Mouse (Mus musculus) left cerebral cortex, adult 8-10 months (tissue): ENCODE measurements at regions not wholly inside any gene's neighbourhood (a gene's known extent, or its start where the extent isn't known, plus 50 kb on each side); places are given as distances from the start of the nearest gene placed in this dataset.

Experiments used
- DNase-seq, 2 experiments: peaks; one replicate each; pipeline ENCODE4 v3.0.0; 2022; ENCODE audit warnings: low spot score in 2 of 2

DNA sequence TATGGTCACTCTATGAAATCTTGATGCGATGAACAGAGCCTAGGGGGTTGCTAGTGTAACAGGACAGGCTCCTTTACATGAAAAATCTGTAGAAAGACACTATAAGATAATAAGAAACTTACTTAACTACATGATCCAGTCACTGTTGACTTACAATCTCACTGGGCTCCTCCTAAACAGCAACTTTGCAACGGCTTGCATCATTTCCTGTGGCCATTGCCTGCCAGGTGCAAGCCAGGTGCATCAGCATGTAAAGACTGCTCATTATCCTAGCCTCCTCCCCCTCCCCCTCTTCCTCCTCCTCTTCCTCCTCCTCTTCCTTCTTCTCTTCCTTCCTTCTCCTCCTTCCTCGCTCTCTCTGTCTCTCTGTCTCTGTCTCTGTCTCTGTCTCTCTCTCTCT, 352.5 kb downstream of the Nuak1 start:
- DNase-seq = no peak

DNA sequence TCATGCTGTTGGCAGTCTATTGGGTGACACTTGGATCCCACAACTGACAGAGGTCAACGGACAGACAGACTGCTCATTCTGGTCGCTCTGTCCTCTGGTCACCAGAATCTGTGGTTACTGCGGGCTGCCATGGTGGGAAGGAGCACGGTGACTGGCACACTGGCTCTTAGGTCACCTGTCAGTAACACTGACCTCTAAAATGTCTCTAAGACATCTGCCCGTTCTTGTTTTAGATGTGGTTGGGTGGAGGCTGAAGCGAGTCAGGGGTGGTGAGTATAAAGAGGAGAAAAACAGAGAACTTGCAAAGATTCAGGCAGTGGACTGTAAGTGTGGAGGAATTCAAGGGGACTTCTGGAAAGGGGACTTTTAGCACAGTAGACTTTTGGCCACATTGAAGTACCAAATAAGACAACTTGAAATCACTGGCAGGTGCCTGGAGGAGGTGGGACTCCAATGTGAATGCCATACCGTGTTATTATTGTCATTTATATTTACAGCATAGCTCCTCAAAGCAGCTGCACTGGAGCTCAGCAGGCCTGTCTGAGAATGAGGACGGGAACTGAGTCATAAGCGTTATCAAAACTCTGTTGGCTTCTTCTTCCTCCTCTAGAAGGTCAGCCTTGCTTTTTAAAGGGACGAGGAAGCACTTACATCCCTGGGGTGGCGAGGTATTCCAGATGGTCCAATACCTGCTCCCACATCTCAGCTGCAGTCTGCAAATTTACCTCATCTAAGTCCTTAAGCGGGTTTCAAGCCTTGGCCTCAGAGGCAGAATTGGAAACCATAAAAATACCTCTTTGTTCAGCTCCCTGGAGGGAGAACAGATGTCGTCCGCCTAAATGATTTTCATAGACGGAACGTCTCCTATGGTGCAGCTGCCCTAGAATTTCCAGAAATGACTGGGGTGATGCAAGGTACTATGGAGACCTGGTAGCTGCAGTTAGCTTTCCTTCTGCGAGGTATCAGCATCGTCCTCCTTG, 351.3 kb downstream of the Nuak1 start:
- peak; percentile 6 to 78 for DNase-seq

DNA sequence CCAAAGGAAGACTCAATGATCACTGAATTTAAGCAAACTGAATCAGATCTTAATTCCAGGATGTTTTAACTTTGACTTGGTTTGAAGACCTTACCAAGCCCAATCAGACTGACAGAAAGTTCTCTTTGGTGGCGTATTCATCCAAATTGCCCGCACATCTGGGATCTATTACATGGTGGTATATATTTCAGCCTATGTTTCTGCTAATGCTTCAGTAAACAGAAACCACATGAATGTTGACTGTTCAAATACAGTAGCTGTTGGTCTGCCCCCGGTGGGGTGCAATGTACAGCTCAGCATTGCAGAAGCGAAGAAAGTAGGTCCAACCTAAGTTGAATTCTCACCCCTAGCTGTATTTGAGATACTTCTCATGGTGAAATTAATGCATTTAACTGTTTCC, 346.5 kb downstream of the Nuak1 start:
- no peak for DNase-seq

DNA sequence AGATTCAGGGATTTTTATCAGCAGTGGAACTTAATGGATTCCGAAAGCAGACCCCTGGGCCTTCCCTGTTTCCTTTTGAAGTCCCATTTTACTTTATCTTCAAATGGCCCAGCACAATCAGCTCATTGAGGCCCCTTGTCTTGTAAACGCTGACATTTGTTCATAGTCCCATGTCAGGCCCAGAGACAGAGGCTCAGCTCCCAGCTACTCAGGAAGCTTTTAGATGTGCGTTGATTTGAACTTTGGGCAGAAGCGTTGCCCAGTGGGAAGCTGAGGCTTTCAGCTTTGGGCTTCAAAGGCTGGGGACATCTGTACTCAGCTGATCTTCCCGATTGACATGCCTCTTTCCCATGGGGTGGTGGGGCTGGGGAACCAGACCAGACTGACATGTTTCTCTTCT, 343.2 kb downstream of the Nuak1 start:
- no peak for DNase-seq

DNA sequence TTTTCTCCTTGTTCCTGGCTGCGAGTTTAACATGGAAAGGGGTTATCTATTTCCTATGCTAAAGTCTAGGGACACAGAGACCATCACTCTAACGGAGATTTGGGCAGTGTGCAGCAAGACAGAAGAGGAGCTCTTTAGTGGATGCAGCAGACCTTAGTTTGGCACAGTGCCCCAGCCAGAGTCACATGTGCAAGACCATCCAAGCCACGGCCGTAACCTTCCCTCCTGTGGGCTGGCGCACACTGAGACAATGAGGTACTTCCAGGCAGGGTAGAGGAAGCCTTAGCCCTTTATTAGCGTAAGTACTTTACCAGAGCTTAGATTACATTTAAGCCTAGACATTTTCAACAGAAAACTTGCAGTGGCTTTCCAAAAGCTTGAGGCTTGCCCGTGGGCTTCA, 336.4 kb downstream of the Nuak1 start:
- DNase-seq = no peak

DNA sequence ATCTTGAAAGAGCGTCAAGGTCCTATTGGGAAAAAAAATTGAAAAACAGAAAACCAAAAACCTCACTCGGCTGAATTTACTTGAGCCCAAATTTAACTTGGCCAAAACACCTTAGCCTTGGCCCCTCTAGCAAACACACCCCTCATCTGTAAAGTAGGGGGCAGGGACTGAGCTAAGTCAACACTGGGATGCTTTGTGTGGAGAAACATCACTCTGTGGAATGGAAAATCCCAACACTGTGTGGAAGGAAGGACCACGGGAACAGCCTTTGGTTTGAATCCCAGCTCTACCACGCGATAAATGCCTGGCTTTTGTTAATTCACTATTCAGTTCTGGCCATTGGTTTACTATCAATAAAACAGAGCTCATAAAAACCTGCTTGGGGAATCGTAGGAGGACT, 335.8 kb downstream of the Nuak1 start:
- DNase-seq = no peak

DNA sequence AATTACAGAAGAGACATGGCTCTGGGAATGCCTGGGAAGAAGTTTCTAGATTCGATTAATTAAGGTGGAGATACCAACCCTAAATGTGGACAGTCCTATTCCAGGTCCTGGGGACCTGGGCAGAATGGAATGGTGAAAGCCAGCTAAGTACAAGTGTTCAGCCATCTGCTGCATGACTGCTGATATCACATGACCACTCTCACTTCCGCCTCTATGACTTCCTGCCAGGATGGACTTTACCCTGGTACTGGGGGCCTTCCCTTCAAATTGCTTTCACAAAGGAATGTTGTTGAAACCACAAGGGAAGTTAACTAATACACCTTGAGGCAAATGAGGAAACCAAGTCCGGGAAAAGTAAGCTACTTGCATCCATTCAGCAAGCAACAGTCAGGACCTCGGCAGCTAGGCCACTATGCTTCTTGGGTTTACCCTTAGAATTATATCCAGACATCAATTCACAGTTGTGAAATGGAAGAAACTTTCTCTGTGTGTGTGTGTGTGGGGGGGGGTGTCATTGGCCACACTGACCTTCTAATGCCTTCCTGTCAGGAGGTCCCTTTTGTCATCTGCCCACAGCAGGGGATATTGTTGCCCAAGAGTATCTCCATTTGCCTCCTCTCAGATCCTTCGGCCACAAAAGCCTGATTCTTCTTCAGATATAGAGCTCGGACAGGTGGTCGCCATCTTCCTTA, 330.6 kb downstream of the Nuak1 start:
- no peak for DNase-seq

DNA sequence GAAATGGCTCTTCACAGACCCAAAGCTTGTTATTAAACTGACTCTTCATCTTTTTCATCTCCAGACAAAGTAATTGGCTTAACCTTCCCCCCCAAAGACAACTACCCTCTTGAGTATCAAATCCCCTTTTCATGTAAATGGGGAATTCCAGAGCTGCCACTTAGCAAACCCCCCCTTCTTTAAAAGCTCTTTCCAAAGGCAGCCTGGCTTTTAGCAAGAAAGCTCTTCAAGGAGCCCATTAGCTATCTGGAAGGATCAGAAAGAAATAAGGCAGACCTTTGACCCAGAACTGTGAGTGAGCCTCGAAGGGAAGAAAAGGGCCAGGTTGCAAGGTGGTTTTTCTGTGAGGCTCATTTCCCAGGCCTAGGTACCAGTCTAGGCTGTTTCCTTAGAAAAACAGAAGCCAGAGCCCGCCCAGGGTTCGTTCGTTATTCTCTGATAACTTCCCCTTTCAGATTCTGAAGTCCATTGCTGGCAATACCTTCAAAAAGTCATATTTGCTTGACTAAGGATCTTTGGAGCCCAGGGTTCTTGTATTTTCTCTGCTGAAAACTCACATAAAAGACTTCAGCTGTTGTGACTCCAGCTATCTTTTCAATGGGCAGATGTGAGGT, 329.9 kb downstream of the Nuak1 start:
- no peak for DNase-seq

DNA sequence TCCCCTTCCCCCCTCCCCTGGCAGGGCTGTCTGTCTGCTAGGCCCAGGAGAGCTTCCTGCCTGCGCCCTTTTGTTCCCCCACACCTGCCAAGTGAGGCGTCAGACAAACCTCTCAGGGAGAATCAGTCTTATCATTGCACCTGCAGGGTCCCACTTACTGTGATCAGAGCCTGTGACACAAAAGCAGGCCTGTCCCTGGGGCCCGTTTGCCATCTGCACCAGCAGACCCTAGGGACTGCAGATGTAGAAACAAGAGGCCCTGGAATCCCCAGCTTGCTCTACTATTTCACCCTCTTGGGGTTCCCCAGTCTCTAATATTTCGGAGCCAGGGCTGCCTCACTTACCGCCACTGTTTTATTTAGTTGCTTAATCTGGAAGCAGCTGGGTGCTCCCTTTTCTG, 328.9 kb downstream of the Nuak1 start:
- DNase-seq = no peak

DNA sequence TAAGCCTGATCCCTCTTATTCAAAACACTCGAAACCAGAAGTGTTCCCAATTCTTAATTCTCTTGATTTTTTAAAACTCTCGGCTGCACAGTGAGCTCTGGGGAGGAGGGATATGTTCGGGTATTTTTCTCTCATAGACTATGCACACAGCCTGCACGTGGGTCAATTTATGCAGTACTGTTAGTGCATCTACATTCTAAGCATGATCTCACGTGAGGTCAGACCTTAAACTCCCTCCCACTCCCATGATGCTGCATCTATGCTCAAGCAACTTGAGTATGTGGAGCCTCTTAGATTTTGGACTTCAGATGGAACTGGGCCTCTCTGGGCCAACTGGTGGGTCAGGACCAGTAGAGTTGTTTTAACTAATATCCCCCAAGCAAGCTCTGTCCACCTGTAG, 328.5 kb downstream of the Nuak1 start:
- DNase-seq = no peak

DNA sequence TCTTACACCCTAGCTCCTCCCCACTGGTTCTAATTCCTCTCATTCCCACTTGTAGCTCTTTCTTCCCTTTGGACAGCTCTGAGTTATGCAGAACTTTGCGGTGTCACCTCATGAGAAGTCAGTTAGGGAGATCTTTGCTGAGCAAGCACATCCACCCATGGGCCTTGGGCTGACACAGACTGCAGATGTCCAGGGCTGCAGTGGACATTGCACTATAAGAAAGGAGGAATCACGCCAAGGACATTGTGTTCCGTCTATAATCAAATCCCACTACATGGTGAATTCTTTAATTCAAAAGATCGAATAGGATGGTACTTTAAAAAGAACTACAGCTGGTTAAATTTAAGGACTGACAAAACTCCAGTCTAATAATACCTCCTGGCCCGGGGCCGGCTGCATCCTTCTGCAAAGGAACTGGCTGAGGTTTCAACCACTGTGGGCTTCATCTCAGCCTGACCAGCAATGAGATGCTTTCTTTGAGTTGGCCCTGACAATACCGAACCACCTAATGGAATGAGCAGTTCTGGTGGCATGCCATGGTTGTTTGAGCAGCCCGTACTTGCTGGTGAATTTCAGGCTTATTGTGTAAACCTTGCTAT, 320.3 kb downstream of the Nuak1 start:
- DNase-seq = no peak

DNA sequence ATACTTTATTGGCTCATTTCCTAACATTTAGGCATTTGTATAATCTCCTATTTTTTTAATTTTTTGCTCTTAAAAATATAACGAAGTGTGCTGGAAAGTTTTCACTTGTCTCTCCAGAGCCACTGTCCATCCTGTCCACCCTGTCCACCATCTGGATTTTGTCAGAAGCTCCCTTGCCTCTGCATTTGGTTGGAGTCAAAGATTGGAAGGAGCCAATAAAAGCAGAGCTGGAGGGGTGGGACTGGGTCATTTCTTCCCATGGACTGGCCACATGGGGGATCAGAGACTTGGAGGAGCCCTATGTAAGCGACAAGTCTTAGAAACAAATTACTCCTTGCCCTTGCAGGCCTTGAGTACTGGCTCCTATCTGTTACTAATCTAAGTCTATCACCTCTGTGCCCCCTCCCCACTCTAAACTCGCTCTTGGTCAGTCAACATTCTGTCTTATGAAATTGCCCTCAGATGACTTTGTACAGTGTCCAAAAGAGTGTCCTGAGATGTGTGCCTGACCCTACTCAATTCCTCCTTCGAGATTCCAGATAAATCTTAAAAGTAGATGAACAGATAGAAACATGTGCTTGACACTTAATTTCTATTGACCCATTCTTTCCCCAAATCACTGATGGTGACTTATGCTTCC, 303.3 kb downstream of the Nuak1 start:
- no peak for DNase-seq

DNA sequence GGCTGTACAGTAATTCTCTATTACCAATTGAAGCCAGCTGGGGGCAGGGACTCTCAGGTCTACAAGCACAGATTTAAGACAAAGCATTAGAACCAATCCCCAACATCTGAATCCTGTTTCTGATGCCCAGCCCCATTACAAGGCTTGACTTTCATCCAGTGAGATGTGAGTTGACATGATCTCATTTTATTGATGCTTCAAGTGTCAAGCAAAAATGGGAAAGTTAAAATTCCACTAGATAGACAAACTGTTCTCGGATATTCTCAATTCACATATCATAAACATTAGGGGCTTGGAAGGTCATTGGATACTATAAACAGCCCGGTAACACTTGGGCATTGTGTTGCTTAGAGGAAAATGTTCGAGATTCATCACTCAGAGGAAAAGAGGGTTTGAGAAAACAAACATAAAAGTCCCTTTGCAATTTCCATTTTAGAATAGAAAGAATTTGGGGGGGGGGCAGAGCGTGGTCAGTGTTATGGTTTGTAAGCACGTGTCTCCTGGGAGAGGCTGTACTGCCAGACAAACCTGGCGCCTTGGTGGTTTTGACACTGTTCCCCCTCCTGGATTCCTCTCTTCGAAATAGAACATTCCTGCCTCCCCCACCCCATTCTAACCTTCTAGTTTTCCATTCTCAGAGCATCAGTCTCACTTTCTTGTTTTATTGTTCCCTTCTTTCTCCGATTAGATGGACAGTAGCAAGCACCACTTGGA, 297.5 kb downstream of the Nuak1 start:
- no peak for DNase-seq

DNA sequence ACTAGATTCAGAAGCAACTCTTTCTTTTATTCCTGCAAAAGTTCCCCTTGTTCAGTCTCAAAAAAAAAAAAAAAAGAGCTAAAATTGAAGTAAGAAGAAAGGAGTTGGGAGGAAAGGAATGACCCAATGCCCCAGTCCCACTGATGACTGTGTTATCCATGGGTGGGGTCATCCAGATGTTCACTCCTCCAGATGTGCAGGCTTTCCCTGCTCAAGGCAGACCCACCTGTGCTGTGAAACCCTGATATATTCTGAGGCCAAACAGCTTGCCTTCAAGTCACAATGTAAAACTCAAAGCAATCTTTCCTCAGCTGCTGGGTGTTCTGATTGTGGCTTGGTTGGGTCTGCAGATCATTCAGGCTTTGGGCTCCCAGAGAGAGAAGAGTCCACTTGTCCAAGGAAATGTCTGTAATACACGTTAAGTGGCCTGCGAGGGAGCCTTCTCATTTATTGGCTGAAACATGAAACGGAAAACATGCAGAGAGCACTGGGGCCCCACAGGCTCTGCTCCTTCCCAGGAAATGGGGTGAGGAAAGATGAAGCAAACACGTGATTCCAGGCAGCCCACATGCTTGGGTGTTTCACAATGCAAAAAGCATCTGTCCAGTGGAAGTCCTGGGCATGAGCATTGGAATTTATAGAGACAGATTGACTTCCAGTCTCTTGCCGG, 296.6 kb downstream of the Nuak1 start:
- no peak for DNase-seq

DNA sequence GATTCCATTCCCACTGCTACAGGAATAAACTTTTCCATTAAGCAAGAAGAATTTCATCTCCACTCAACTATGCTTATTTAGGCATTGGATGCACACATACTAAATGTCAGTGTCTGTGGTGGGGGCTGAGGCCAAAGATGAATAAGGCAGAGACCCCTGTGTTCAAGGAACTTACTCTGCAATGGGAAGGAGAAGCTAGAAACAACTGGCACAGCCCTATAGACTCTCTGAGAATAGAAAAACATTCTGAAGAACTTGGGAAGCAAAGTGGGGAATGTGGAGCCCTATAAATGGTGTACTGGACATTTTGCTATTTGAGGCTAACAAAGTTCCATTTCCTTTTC, 296.1 kb downstream of the Nuak1 start:
- DNase-seq = no peak

DNA sequence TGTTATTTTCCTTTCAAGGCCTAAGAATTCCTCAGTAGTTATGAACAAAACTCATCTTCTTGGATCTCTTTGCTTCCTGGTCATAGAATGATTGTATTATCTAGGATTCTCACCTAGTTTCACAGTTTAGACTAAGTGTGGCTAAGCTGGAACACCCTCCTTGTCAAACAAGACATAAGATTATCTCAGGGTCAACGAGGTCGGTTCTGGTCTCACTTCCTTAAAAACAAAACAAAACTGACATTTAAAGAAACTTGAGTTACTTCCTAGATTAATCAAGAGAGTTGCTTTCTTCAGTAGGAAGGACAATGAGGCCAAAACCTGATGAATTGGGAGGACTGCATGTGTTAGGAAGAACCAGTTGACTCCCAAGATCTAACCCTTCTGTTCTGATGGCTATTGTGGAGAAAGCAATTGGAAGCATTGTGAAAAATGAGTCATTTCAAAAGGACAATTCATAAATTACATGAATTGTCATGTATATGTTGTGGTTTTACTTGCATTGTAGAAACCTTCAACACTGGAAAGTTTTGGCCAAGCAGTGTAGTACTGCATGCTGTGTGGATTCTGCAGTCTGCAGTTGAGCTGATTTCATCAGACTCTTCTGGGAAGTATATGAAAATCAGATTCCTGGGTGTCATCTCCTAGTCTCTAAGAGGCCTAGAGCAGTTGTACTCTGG, 293.0 kb downstream of the Nuak1 start:
- no peak for DNase-seq

DNA sequence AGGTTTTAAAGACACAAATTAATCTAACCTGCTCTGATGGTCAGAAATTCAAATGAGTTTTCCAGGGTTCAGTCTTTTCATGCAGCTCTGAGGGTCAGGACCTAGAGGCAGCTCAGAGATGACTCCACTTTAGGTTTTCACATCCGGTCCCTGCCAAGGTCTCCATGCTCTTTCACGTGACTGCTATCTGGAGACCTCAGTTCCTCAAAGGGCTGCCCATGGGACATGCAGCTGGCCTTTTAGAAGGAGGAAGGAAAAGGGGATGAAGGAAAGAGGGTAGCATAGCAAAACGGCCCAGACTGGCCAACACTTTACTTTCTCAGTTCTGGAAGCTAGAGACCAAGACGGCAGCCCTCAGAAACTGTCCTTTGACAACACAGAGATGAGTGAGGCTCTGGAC, 276.6 kb downstream of the Nuak1 start:
- no peak for DNase-seq

DNA sequence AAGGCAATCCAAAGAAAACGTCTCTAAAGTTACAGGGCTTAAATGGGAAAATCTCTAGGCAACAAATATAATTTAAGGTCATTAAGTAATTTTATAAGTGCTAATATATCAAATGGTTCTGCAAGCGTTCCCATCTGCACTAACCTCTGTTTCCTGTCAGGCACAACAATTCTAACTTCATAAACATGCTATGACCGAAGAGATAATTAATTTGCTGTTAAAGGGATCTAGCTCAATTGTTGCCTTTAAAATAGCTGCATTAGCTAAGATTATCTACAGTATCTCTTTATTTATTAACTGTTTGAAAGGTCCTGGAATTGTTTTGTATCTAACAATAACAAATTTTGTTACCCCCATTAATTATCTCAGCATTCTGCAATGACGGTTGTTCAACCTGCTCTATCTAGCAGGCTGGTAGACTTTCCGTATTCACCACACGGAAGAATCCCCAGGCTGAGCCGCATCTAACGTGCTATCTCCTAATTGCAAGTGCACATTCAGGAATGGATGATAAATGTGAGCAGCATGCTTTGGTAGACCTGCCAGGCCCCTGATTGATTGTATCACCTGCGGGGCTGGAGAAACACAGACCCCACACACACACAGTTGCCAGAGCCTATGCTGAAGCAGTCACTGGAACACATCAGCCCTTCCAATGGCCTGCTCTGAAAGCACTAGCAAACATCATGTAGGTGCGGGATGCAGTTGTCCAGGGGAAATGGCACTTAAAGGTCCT, 274.4 kb downstream of the Nuak1 start:
- no peak for DNase-seq

DNA sequence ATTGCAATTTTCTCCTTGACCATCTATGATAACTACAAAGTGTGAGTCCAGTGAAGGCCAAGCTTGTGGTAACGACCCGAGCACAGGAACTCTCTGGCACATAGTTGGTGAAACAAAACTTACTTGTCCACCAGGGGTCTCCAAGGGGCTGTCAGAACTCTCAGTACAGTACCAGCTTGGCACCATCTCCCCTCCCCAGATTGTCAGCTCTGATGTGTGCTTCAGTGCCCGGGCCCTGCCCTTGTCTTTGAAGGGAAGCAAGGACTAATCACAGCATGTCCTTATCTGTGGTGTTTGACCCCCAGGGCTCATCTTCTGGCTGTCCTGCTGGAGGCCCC, 273.9 kb downstream of the Nuak1 start:
- DNase-seq = no peak
